Mouse (Mus musculus) A20 (cell line): ENCODE data around the gene Rftn1.

ENCODE experiments used
- DNase-seq: peaks from one replicate; pipeline ENCODE4 v3.0.0-alpha.2; 2011; ENCODE audit warnings: low read depth, low spot score

The Rftn1 gene

DNA sequence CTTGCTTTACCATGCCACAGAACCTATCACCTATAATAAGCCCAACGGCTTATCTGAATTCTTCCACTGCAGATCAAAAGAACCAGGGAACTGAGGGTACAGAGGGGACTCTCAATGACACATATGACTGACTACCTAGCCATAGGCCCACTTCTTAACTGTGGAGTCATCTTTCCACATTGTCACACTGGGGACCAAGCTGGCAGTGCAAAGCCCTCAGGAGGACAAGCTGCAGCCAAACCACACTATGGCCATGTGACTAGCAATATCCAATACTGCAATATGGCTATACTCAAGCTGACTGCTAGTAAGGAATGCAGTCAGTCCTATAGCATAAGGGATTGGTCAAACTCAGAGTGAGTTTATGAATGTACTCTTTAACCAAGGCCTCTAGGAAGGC is 164.8 kb downstream of the Rftn1 start:
- DNase-seq, result no peak

GRCm38 (mm10) chr17:50025173-50025626 is 165.3 kb downstream of the Rftn1 start:
- peak; percentile 81 for DNase-seq

DNA sequence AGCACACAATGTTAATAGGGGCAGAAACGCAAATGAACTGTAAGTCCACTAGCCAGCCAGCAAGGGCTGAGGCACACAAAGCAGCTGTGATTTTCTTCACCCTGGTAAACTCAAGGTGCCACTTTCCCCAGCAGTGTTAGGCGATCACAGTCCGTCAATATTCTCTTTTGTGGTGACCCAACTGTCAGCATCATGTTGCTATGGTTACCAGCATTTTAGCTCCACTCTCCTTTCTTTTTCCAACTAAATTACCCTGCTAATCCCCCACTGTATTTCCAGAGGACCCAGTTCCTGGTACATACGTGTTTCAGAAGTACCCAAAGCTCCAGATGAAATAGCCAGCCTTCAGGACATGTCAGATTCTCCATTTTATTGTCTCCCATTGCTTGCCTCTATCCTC is 169.1 kb downstream of the Rftn1 start:
- DNase-seq, result no peak

GRCm38 (mm10) chr17:50020211-50021001 is 170.1 kb downstream of the Rftn1 start:
- no peak for DNase-seq

DNA sequence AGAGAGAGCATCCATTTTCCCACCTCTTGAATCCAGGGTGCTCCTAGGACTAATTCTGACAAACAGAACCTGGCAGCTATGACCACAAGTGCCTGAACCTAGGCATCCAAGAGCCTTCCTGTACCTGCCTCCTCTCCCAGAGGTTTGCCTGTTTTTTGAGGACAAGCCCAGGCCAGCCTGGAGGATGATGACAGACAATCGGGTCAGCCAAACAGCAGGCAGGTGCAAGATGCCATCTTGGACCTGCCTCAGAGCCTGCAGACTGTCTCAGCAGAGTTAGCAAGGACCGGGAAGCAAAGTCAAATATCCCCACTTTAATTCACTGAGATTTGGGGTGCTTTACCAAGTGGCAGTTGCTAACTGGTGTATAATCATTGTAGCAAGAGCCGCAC is 170.7 kb downstream of the Rftn1 start:
- DNase-seq, result no peak

- DNase-seq, result no peak
Measured at GRCm38 (mm10) chr17:50019090-50019489, 171.4 kb downstream of the Rftn1 start.

DNA sequence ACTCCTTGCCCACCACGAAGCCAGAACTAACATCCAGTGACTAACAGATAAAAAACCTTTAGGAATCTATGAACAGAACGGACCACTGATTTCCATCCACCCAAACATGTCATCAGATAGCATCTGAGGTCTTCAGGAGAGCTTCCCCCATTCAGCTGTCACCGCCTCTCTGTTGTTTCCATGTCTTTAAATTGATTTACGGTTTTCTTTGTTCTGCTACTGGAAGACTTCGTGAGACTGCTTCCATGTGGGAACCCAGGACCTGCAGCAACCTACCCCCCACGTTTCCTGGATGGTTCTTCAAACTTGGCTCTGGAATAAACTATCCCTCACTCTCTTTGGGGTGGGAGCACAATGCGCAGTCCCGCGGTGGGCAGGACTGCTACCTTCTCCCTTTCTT is 175.8 kb downstream of the Rftn1 start:
- DNase-seq, result no peak

GRCm38 (mm10) chr17:50013848-50014247 is 176.6 kb downstream of the Rftn1 start:
- DNase-seq, result no peak

DNA sequence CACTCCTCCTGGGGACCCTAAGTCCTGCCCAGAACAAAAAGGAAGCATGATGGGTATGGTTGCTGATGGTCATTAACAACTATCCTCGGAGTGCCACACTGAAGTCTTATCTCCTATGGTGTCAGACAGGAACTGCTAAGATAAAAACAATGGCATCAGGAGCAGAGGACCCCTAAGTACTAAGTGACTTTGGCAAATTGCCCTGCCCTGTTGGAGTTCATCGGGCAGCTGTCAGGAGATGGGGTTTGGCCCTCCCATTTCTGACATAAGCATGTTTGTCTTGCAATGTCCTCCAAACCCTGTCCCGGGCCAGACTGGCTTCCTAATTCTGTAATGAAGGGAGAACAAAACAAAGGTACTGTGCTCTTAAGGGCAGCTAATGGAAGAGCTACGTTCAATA is 180.4 kb downstream of the Rftn1 start:
- DNase-seq, result no peak

DNA sequence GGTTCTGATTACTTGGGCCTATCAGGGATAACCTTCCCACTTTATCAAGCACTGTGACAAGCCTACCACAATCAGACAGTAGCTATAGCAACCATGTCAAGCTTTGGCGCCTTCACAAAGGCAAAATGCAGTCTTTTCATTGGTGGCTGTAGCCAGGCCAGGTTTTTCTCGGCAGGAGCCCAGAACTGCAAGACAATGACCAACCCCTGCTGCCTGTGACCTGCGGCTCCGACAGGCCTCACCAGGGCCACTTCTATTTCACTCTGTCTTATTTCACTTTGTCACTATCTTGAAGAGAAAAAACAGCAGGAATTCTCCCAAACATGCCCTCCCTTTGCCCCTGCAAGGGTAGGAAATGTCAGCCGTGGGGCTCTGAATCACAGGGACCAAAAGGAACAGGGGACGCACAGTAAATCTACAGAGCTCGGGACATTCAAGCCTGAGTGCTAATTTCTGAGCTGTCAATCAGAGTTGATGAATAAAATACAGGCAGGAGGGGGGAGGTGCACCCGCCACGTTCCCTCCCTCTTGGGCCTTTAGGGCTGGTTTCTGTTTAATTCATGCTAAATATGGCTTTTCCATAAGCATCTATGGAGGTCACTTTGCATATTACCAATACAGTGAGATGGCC is 183.6 kb downstream of the Rftn1 start:
- no peak for DNase-seq

DNA sequence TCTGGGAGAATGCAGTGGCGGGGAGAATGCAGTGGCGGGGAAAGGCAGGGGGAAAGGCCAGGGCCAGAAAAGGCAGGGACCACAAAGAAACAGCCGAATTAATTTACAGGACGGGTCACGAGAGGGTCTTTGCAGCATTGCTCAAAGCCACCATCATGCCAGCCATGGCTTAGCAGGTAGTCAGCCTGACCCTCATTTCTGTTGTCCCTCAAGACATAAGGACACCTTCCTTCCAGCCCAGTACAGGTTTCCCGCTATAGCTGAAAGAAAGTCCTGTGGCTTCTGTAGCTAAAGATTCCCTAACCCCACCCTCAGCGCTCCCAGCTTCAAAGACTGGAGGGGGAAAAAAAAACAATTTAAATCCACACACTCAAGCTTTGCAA is 184.1 kb downstream of the Rftn1 start:
- no peak for DNase-seq

- no peak for DNase-seq
Measured at GRCm38 (mm10) chr17:50003156-50003555, 187.3 kb downstream of the Rftn1 start.

DNA sequence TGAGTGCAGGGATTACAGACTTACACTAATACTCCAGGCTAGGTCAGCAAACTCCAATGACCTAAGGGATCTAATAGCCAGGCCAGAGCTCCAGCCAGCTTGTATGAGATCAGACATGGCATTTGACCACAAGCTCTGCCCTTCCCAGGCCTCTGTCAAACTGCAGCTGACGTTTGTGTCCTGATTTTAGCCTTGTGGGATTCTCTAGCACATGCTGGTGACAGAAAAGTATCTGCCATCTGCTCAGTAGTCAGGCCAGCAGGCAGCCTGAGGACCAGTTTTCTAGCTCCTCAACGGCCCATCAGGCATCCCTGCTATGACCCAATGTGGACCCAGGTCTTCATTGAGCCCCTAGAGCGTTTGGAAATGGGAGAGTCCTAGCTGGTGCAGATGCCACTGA is 188.3 kb downstream of the Rftn1 start:
- DNase-seq, result no peak

DNA sequence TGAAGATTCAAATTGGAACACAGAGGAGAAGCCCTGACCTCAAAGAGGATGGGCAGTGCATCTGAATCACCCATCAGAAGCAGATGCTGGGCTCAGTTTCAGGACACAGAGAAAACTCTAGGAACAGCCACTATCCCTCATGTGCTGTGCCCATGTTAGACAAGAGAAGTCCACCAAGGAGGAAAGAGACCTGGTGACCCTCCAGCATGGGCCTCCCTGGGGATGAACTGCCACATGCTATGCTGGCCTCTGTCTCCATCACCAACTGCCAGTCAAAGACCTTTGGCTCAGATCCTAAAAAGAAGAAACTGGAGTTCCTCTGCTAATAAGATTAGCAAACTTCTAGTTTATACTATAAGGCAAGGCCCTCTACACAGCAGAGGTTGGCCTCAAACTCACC is 188.7 kb downstream of the Rftn1 start:
- no peak for DNase-seq

DNA sequence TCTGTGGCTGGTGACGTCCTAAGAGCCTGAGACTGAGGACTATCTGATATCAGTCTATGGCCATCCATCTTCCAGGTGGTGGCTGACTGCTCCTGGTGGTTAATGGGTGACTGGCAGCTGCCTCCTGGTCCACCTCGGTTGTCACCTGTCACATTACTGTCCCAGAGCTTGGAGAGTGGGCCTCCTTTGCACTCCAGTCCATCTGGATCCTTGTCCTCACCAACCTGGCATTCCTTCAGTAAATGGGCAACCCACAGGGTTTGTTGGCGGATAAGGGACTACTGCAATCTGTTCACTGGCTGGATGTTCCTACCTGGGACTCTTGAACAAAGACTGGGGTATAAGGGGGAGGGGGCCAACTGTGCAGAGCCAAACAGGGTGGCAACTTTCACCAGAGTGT is 189.9 kb downstream of the Rftn1 start:
- DNase-seq, result no peak

GRCm38 (mm10) chr17:49996626-49997152 is 193.8 kb downstream of the Rftn1 start:
- DNase-seq, result no peak

DNA sequence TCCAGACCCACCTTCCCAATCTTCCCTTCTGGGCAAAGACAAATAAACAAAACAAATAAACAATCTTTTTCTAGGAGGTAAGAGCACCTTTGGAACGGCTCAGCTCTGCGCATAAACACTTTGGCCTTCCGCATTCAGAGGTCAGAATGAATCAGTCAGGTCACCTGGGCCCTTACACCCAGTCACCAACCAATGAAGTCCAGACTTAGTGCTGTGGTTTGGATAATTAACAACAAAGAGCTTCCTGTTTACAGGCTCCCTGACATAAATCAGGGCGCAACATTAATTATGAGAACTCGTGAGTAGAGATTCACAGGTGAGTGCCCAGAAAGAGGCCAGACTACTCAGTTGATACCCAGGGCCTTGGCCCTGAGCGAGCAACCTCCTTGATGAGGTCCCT is 194.4 kb downstream of the Rftn1 start:
- no peak for DNase-seq

DNA sequence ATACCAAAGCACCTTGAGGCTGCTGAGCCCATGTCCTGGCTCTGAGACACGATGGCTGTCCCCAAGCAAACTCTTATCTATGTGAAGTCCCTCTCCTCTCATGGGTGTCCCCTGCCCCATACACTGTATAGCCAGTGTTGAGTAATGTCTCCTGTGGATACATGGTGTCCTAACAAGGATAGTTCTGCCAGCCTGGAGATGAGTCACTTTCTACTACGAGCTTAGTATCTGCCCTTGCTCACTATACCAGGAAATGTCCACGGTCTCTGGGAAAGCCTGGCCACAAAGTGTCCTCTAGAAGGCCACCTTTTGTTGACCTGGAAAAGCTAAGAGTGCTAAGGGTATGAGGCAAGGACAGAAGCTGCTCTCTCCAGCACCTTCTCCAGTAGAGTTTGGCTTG is 195.2 kb downstream of the Rftn1 start:
- DNase-seq, result no peak

DNA sequence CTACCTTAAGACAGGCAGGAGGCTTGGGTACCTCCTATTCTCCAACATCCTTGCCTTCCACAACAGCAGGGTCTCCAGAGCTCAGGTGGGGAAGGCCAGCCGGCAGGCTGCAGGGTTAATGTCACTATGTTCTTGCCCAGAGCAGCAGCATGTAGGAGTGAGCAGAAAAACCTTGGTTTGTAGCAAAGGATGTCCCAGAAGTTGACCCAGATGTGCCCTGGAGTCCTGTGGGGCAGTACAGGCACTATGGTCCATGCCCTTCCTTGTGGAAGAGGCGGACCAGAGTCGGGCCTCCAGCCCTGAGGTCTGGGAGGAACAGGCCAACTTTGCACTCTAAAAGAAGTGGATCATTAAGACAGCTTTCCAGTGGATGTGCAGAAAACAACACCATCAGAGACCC is 196.8 kb downstream of the Rftn1 start:
- no peak for DNase-seq

DNA sequence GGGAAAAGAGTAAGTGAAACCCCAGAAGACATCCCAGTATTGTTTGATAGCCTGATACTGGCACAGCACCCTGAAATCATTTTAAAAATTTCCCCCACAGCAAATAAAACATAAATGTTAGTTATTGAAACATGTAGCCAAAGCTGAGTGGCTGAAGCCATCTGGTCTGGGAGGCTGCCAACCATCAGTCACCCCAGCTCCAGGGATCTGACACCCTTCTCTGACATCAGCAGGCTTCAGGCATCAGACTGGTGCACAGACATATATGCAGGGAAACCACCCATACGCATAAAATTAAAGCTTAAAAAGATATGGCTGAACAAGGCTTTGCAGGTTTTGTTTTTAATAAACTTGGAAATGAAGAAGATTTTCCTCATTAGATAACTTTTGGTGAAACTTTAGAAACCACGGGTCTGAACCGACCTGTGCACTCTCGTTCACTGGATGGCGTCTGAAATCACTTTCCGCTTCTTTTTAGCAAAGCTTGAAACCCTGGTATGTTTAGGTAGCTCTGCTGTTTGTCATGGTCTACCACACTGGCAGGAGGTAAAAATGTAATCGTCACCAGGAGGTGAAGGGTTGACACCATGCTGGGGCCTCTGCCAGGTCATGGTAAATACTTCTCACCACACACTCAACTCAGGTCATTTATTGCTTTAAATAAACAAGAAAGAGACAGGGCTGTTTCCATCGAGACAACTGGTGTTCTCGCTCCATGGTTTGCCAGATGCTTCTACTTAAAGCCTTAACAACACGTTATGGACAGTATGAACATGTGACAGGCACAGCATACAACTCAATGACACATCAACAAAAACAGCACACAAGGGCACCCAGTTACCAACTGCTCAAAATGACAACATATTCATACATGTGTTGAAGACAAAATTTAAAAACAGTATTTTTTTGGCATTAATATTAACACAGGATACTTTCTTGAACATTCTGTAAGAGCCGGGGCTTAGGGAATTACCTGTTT is 197.6 kb downstream of the Rftn1 start:
- DNase-seq, result no peak

- no peak for DNase-seq
Measured at GRCm38 (mm10) chr17:49989583-49989982, 200.9 kb downstream of the Rftn1 start.

- DNase-seq, result no peak
Measured at GRCm38 (mm10) chr17:49987095-49987494, 203.4 kb downstream of the Rftn1 start.
